Mouse (Mus musculus): ENCODE data around the gene Golim4. TPM values are rescaled to one million over a fixed set of nuclear protein-coding genes. Genes with fewer than 3 reads are reported as not detected.
A peak's percentile ranks its signal among the peaks of the same experiment; 100 is the strongest.
"Not testable (repeated sequence)": the region's sequence is repeated elsewhere in the genome, so short reads cannot be mapped to it uniquely, and the experiment has no call there.

Golim4 gene
- total RNA-seq (2021) = 10 to 100 TPM; 22.9 to 31.1 TPM
- long read RNA-seq, experiment 1, full-length matches to known transcripts = 16 of 19 reads
- long read RNA-seq, experiment 1, partial matches to known transcripts = 3 of 19 reads
- long read RNA-seq, experiment 1, other reads (novel, unspliced or antisense) = 0 of 19 reads
- long read RNA-seq, experiment 2, full-length matches to known transcripts = 15 of 21 reads
- long read RNA-seq, experiment 2, partial matches to known transcripts = 6 of 21 reads
- long read RNA-seq, experiment 2, other reads (novel, unspliced or antisense) = 0 of 21 reads

GRCm38 (mm10) chr3:75956551-75957302, at the start of gene Golim4:
Gene Golim4 (minus strand): TSS chr3:75956949.
- intact Hi-C loops (cut with DNase I; ENCODE audit: low total_unique reads) = no loop called here
- peak; percentile 97 for DNase-seq

DNA sequence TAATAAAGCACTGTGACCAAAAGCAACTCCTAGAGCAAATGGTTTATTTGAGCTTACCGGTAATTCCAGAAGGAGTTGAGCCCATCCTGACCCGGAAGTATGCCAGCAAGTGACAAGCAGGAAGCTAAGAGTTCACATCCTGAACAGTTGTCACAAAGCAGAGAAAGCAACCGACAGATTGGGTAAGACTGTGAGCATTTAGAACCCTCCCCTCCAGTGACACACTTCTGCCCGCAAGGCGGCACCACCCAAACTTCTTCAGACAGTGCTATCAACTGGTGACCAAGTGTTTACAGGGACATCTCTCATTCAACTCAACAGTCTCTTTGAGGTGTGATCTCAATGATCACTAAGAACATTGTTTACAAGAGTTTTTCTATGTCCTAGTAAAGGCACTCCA, 48.9 kb upstream of the Golim4 start:
- intact Hi-C loops (cut with DNase I; ENCODE audit: low total_unique reads) = no loop called here

GRCm38 (mm10) chr3:76001156-76001555, 44.4 kb upstream of the Golim4 start:
- no peak for DNase-seq
- intact Hi-C loops (cut with DNase I; ENCODE audit: low total_unique reads) = no loop called here

More for the DNA sequence above, 48.9 kb upstream of the Golim4 start:
- no peak for DNase-seq

GRCm38 (mm10) chr3:76000481-76000880, 43.7 kb upstream of the Golim4 start:
- intact Hi-C loops (cut with DNase I; ENCODE audit: low total_unique reads) = no loop called here
- DNase-seq = no peak

DNA sequence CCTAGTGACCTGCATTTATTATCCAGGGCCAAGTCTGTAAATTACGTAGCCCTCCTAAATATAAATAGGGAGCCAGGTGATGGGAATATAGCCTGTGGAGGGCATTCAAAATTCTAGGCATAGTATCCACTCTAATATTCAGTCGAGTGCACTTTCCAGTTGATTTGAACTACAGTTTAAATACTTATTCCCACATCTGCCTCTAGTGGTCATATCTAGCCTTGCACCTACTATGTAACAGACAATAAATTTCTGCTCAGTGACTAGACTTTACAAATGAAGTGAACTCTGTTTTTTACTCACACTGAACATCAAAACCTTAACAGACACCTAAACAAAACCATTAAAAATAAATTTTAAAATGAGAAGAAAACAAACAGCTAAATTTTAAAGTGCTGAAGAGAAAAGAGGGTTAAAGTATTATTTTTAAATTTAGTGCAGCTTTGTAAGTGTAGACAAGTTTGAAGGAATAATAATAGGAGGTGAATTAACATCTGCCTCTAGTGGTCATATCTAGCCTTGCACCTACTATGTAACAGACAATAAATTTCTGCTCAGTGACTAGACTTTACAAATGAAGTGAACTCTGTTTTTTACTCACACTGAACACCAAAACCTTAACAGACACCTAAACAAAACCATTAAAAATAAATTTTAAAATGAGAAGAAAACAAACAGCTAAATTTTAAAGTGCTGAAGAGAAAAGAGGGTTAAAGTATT, 24.4 kb upstream of the Golim4 start:
- DNase-seq; intact Hi-C loops (cut with DNase I; ENCODE audit: low total_unique reads): not testable (repeated sequence)

DNA sequence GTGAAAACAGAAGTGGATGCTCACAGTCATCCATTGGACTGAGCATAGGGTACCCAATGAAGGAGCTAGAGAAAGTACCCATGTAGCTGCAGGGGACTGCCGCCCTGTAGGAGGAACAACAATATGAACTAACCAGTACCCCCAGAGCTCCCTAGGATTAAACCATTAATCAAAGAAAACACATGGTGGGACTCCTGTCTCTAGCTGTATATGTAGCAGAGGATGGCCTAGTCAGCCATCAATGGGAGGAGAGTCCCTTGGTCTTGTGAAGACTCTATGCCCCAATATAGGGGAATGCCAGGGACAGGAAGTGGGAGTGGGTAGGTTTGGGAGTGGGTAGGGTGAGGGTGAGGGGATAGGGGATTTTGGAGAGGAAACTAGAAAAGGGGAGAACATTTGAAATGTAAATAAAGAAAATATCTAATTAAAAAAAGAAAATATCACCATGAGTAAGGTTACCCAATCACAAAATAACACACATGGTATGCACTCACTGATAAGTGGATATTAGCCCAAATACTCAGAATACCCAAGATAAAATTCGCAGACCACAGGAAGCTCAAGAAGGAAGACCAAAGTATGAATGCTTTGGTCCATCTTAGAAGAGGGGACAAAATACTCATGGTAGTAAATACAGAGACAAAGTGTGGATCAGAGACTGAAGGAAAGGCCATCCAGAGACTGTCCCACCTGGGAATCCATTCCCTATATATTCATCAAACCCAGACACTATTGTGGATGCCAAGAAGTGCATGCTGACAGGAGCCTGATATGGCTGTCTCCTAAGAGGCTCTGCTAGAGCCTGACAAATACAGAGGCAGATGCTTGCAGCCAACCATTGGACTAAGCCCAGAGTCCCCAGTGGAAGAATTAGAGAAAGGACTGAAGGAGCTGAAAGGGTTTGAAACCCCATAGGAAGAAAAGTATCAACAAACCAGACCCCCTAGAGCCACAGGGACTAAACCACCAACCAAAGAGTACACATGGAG, 6.3 kb upstream of the Golim4 start:
- DNase-seq; intact Hi-C loops (cut with DNase I; ENCODE audit: low total_unique reads): not testable (repeated sequence)

GRCm38 (mm10) chr3:75955661-75956491, 873 bp downstream of the Golim4 start:
- no peak for DNase-seq
- intact Hi-C loops (cut with DNase I; ENCODE audit: low total_unique reads) = no loop called here

GRCm38 (mm10) chr3:75954185-75954584, 2.6 kb downstream of the Golim4 start:
- intact Hi-C loops (cut with DNase I; ENCODE audit: low total_unique reads) = no loop called here
- DNase-seq = no peak

GRCm38 (mm10) chr3:75952328-75953060, 4.3 kb downstream of the Golim4 start:
- intact Hi-C loops (cut with DNase I; ENCODE audit: low total_unique reads) = loop anchor here (2.0 kb wide), 1 partner anchor 20 kb away; no protein-coding TSS in a partner anchor
- DNase-seq = no peak

- intact Hi-C loops (cut with DNase I; ENCODE audit: low total_unique reads) = no loop called here
- DNase-seq = no peak
Observed at GRCm38 (mm10) chr3:75950897-75951296, 5.9 kb downstream of the Golim4 start.

GRCm38 (mm10) chr3:75949358-75949757, 7.4 kb downstream of the Golim4 start:
- DNase-seq = no peak
- intact Hi-C loops (cut with DNase I; ENCODE audit: low total_unique reads) = no loop called here

DNA sequence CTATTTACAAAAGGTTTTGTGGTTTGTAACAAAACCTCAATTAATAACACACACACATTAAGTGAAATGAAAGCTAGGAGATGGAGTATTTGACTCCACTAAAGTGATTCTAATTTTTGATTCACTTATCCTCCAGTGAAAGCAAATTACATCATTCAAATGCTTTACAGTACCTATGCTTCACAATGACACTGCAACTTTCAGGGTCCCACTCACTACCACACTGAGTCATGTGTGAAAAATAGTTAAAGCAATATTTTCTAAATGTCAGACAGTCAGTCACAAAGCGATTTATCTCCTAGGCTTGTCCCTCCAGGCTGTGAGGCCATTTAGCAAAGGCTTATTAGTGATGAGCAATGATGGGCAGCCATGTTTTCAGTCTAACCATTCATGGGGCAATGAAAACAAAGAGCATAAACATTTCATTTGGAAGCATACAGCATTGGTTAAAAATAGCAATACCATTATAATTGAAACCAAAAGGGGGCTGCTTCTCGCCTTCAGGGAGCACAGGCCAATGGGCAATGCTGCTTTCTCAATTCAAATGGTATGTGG, 8.1 kb downstream of the Golim4 start:
- intact Hi-C loops (cut with DNase I; ENCODE audit: low total_unique reads) = no loop called here
- DNase-seq = no peak

DNA sequence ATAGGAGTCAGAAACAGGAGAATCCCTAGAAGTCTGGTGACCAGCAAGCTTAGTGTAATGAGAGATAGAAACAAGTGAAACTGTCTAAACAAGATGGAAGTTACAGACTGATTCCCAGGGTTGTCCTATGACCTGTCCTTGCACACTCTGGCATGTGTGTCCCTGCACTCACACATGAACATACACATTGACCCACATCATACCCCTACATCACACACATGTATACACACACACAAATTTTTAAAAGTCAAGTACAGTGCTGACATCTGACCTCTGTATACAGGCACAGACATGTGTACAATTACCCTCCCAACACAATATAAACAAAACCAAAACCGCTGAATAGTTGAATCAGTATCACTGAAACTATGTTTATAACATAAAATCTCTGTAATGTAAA, 8.7 kb downstream of the Golim4 start:
- DNase-seq = no peak
- intact Hi-C loops (cut with DNase I; ENCODE audit: low total_unique reads) = no loop called here

DNA sequence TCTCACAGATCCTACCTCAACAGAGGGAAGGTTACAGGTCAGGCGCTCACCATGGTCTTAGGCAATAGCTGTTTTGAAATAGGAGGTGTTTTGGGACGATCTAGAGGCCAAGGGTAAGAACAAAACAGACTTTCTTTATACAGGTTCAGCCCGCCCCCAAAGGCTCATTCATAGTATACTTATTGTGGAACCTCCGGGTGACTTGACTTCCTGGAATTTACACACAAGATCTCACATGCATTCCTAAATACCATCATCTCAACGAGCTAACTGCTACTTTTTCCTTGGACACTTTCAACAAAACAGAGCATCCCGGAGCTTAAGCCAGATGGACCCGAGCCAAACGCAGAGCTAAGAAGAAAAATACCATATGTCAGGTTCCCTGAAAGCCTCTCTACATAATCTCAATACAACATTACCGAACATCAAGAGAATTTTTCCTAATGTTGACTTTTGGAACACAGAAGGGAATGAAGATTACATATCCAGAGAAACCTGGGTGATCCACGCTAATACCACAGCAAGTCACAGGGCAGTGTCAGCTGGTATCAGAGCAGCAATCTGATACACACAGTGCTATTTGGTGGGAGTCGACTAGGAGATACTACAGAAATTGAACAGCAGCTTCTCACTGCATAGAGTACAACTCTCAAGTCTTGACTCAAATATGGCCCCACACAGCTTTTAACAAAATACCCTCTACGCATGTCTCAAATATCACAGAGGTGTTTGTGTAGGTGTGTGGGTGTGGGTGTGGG, 14.3 kb downstream of the Golim4 start:
- DNase-seq = no peak
- intact Hi-C loops (cut with DNase I; ENCODE audit: low total_unique reads) = no loop called here

DNA sequence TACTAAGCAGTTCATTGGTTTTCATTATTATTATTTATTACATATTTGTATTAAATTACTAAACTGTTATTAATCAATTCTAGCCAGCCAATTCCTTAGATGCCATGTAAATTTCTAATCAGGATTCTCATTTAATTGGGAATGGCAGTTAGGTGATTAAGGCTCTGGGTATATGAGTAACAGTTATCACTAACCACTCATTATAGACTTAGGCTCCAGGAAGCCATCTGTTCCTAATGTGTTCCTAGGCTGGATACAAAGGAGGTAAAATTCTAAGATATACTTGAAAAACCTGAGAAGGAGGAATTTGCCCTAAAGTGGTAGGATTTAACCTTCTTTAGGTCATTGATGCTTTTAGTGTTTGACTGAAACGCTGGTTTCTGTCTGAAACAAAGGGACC, 14.9 kb downstream of the Golim4 start:
- intact Hi-C loops (cut with DNase I; ENCODE audit: low total_unique reads) = no loop called here
- no peak for DNase-seq

DNA sequence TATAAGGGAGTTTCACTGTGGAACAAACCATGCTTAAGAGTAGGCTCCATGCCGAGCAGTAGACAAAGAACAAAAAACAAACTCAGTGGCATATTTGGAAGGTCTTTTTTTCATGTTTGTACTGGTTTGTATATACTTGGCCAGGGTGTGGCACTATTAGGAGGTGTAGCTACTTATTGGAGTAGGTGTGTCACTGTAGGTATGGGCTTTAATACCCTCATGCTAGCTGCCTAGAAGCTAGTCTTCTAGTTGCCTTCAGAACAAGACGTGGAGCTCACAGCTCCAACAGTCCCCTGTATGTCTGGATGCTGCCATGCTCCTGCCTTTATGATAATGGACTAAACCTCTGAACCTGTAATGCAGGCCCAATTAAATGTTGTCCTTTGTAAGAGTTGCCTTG, 20.6 kb downstream of the Golim4 start:
- no peak for DNase-seq
- intact Hi-C loops (cut with DNase I; ENCODE audit: low total_unique reads) = no loop called here

All from gastrocnemius, postnatal 14 days (tissue).